Mouse (Mus musculus): ENCODE measurements around the gene Snrpd2.

- peak; percentile 38 for TF ChIP-seq POLR2A (IDR thresholded peaks at IDR 0.05; ENCODE audit: control insufficient read depth, low read depth, low read length)
- no peak for TF ChIP-seq CTCF (IDR thresholded peaks at IDR 0.05; ENCODE audit: control insufficient read depth, insufficient read depth, insufficient replicate concordance, low read depth, low read length)
These were observed 514 bp upstream of the Snrpd2 start, which contains the start of gene Qpctl for GRCm38 (mm10) chr7:19148875-19149541.
